Mouse (Mus musculus) olfactory bulb, adult 2 months (tissue): ENCODE data around the gene Prl7d1.

Source experiments
- CTCF ChIP-seq: fragments of 200-500 bp; IDR thresholded peaks from 2 replicates; pipeline ENCODE4 v1.5.1; 2012; ENCODE audit warnings: low read depth, mild to moderate bottlenecking, low read length, moderate library complexity; ENCODE audit not compliant: insufficient read depth
- POLR2A ChIP-seq: fragments of 200-500 bp; IDR thresholded peaks from 2 replicates; pipeline ENCODE4 v1.6.1; 2012; ENCODE audit warnings: mild to moderate bottlenecking, low read depth, low read length, moderate library complexity; ENCODE audit not compliant: insufficient read depth

GRCm38 (mm10) chr13:27716636-27717035 is at the start of gene Prl7d1:
- TF ChIP-seq POLR2A (no peak), CTCF (no peak)
